Mouse (Mus musculus): ENCODE data around the gene Gm3164.
A peak's percentile ranks its signal among the peaks of the same experiment; 100 is the strongest.
"Not testable (repeated sequence)": the region's sequence is repeated elsewhere in the genome, so short reads cannot be mapped to it uniquely, and the experiment has no call there.

Gene Gm3164

DNA sequence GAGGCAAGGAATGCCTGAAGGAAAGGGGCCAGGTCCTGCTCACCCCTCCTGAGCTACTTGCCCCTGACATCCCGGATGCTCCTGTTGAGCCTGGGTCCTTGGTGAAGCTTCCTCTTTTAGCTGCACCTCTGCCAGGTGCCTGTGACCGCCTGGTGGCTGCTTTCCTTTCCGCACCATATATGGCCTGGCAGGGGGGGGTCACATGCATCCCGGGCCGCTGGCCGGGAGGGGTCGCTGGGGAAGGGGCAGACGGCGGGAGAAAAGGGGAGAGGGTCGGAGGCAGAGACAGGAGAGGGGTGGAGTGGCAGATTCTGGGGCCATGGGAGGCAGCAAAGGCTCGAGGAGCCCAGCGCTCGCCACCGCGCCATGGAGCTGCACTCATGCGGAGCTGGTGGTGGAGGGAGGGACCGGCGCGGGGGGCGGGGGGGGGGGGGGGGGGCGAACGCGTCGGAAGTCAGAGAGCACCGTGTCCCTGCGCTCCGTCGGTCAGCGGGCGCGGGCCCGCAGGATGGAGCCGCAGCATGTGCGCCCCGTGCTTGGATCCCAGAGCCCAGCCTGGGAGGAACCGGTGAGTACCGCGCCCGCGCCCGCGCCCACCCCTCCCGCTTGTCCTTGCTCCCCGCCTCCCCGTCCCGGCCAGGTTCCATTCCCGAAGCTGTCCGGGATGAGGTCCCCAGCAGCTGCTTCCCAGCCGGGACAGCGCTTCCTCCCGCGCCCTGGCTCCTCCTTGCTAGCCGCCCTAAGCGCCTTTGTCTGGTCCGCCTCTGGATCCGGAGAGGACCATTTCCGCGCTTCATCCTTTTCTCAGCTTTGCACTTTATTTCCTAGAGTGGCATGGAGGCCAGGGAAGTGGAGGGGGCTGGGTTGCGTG is at the start of gene Gm3164:
Gene Gm3164 (plus strand): TSS at position 484 of the 871 bp plus-strand sequence.
- DNase-seq: peak; percentile 41

DNA sequence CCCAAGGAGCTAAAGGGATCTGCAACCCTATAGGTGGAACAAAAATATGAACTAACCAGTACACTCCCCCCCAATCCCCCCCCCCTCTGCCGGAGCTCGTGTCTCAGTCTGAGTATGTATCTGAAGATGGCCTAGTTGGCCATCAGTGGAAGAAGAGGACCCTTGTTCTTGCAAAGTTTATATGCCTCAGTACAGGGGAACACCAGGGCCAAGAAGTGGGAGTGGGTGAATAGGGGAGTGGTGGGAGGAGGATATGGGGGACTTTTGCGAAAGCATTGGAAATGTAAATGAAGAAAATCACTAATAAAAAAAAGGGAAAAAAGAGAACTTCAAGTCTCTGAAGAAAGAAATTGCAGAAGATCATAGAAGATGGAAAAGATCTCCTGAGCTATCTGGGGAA is 46.3 kb upstream of the Gm3164 start:
- DNase-seq: not testable (repeated sequence)

DNA sequence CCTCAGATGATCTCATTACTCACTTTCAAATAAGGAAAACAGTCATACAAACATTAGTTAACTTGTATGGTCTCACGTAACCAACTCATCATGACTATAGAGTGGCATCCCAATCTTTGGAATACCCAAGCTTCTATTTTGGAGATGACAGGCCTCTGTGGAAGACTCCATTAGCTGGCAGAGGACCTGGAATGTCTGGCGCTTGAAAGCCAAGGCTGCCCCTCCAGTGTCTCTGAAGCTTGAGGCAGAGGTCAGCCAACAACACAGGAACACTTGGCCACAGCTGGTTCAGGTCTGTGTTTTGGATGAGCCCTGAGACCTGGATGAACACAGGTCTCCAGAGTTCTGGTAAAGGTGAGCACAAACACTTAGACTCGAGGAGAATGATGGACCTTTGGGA is 45.6 kb upstream of the Gm3164 start:
- not testable (repeated sequence) for DNase-seq

DNA sequence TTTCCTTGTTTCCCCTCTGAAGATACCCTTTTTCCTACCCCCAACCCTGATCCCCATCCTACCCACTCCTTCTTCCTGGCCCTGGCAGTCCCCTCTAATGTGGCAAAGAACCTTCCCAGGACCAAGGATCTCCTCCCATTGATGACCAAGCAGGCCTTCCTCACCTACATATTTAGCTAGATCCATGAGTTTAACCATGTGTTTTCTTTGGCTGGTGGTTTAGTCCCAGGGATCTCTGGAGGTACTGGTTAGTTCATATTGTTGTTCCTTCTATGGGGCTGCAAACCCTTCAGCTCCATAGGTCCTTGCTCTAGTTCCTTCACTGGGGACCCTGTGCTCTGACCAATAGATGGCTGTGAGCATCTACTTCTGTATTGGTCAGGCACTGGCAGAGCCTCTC is 37.4 kb upstream of the Gm3164 start:
- DNase-seq: not testable (repeated sequence)

DNA sequence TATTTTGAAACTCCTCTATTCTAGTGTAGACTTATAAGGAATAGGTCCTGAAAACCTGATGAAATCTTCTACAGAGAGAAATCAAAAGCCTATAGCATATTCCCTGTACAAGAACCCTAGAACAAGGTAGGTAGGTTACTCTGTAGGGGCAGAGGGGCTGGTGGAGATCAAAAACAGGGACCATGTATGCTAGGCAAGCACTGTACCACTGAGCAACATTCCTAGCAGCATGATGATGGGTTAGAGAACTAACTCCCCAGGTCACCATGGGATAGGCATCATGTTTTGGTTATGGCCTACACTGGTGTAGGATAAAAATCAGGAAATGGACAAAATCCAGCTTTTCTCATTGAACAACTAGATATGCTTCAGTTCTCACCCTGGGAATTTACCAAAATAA is 29.6 kb upstream of the Gm3164 start:
- DNase-seq: not testable (repeated sequence)

DNA sequence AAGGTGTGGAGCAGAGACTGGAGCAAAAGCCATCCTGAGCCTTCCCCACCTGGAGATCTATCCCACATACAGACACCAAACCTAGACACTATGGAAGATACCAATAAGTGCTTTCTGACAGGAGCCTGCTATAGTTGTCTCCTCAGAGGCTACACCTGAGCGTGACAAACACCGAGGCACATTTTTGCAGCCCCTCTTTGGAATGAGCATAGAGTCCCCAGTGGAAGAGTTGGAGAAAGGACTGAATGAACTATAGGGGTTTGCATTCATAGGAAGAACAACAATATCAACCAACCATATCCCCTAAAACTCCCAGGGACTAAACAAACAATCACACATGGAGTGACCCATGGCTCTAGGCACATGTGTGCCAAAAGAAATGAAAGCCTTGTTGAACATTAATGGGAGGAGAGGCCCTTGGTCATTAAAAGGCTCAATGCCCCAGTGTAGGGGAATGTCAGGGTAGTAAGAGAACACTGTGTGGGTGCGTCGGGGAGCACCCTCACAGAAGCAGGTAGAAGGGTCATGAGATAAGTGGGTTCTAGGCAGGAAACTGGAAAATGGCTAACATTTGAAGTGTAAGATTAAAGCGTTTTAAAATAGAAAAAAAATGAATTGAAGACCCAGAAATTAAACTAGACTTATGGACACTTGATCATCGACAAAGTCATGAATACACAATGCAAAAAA is 22.3 kb upstream of the Gm3164 start:
- not testable (repeated sequence) for DNase-seq

DNA sequence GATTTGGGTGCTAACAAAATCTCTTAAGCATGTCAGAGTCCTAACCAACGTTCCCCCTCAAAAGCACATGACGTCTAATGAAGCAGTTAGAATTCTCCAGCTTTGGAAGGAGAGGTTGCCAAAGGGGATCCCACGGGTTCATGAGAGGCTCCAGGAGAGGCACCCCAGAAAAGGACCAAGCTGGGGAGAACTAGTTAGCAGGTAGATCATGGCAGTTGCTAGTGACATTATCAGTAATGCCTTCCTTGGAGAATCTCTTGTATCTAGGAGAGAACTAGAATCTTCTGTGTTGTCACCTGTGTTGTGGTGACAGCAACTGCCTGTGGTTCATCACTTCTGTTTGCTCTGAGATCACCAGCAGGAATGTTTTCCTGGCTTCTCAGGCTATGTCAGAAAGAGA is 18.0 kb upstream of the Gm3164 start, which contains the start of gene Gm3159:
Gene Gm3159 (plus strand): TSS at position 301 of the 400 bp plus-strand sequence.
- DNase-seq: not testable (repeated sequence)

DNA sequence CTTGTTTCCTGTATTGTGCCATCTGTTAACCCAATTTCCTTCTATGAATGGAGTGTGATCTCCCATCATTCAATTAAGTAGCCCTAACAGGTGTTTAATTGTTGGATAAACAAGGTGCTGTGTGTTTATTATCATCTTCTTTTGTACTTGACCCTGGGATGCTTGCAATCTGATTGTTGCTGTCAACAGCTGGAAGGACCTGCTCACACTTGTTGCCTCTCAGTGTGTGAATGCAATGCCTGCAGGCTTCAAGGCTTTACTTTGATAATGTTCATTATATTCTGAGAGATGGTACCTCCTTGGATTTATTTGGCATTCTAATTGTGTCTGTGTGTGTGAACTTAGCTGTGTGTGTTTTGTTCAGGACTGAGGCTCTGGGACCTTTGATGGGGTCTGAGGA is 16.6 kb upstream of the Gm3164 start:
- DNase-seq: not testable (repeated sequence)

DNA sequence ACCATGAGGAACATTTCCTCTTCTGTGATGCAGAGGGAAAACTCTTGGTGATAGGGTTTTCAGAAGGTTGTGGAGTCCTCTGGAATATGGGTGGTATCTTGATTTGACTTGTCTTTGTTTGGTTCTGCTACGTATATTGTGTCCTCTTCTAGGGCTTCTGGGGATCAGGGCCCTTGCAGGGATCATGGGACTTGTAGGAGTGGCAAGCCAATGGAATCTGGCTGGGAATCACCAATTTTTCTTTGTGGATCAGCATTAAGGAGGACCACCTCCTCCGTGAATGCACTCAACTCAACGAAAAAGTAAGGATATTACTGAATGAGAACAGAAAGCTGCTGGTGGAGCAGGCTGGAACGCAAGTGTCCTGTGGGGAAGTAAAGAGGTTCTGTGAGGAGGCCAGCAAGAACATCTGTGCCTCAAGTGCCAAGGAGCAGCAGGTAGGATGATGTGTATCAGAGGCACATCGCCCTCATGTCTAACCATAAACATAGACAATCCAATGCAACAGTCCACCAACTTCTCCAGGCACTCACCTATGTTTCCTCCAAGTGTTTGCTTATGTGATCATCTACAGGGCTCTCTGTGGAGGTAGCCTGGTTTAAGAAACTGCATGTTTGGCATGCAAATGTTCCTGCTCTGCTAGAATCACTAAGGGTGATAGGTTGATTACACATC is 15.0 kb upstream of the Gm3164 start:
- DNase-seq: not testable (repeated sequence)

DNA sequence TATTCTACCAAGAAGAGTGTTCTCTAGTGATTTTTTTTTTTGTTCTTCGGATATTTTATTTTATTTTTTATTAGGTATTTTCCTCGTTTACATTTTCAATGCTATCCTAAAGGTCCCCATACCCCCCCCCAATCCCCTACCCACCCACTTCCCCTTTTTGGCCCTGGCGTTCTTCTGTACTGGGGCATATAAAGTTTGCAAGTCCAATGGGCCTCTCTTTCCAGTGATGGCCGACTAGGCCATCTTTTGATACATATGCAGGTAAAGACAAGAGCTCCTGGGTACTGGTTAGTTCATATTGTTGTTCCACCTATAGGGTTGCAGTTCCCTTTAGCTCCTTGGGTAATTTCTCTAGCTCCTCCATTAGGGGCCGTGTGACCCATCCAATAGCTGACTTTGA is 14.0 kb upstream of the Gm3164 start:
- not testable (repeated sequence) for DNase-seq

DNA sequence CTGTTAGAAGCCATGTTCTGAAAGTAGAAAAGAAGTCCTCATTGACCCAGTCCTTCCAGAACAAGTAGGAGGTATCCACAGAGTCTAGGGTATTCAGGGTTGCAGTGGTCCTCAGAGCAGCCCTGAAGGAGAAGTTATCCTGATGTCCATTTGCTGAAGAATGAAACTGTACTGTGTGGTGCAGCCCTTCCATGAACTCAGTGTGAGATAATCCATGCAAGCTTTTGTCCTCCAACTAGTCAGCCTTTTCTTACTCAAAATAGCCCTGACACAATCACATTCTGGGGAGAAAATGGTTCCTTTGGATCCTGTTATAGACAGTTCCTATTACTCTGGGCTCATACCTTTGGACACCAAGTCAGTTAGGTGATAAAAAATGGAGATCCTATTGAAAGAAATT is 11.4 kb upstream of the Gm3164 start:
- DNase-seq: not testable (repeated sequence)

DNA sequence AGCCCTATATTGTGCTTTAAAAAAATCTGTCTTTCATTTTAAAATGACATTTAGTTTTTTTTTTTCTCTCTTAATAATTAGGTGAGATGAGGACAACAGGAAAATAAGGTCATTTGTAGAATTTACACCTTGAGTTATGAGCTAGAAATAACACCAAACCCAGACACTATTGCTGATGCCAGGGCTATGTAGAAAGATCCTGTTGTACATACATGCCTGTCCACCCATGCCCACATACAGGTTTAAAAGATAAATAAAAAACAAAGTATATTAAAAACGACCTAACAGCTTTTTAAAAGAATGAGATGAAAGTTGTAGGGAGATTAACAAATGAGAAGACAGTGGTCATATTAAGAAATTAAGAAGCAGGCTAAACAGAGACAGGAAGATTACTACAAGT is 5.3 kb upstream of the Gm3164 start:
- not testable (repeated sequence) for DNase-seq

DNA sequence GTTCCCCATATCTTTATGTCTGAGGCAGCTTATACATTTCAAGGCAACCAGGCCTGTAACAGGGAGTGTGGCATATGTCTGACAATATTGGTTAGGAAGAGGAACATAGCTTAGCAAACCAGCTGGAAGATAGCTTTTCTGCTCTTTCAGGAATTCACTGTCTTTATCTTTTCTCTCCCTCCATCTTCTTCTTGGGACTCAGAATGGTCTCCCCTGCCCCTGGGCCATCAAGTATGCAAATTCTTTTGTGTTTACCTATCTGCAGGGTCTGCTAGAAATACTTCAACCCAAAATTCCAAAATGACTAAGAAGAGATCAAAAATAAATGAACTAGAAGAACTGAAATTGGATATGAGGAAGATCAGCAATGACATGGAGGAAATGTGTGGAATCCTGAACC is 15.4 kb downstream of the Gm3164 start, which contains the start of gene Gm3173:
Gene Gm3173 (plus strand): TSS at position 301 of the 400 bp plus-strand sequence.
- not testable (repeated sequence) for DNase-seq

DNA sequence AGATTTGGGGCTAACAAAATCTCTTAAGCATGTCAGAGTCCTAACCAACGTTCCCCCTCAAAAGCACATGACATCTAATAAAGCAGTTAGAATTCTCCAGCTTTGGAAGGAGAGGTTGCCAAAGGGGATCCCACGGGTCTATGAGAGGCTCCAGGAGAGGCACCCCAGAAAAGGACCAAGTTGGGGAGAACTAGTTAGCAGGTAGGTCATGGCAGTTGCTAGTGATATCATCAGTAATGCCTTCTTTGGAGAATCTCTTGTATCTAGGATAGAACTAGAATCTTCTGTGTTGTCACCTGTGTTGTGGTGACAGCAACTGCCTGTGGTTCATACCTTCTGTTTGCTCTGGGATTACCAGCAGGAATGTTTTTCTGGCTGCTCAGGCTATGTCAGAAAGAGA is 66.2 kb downstream of the Gm3164 start, which contains the start of gene Gm3182:
Gene Gm3182 (plus strand): TSS at position 301 of the 400 bp plus-strand sequence.
- DNase-seq: not testable (repeated sequence)
